Mouse (Mus musculus) lung, postnatal 0 days (tissue): Measurements from ENCODE around the gene Itga7.

Experiments
- CTCF ChIP-seq: IDR thresholded peaks from 2 replicates; pipeline ENCODE4 v1.5.1; 2016; ENCODE audit warnings: antibody characterized with exemption, mild to moderate bottlenecking
- EP300 ChIP-seq: IDR thresholded peaks from 2 replicates; pipeline ENCODE4 v1.6.1; 2016; ENCODE audit warnings: antibody characterized with exemption, mild to moderate bottlenecking, control low read depth

- TF ChIP-seq CTCF (no peak), EP300 (no peak)
Observed at GRCm38 (mm10) chr10:128938974-128939373, 5.4 kb downstream of the Itga7 start.
